Comparison of ENCODE assay signal across 17 mouse cellular contexts in the genomic region with DNA sequence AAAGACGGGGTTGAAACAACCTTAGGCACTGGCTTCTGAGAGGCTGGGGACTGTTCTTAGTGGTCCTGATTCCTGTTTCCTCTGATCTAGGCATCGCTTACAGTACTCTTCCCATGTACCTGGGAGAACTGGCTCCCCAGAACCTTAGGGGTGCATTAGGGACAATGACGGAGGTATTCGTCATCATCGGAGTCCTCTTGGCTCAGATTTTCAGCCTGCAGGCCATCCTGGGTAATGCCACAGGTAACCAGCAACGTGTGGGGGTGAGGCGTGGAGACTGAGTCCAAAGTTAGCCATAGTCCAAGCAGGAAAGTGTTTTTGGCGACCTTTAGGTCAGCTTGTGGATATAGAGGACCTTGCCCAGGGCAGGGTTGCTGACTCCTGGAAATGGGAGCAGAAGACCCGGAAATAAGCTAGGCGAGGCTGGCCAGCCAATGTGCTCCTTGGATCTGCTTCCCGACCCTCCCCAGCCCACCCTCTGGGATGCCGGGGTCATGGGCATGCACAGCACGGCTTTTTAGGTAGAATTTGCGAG. TPM values are rescaled to one million over a fixed set of nuclear protein-coding genes. Genes with fewer than 3 reads are reported as not detected.
"Had no signal": no experiment of that assay in that cellular context is flagged by ENCODE, and none has a peak within 500 bp of the region (broad histone marks: within the 10 kb centered on the region; RNA-seq: fewer than 3 reads in every experiment).

No protein-coding gene starts in this region.

- H3K27ac ChIP-seq: hindbrain, embryonic 15.5 days; kidney, embryonic 15.5 days; left cerebral cortex, adult 2 months; limb, embryonic 10.5 days; liver, embryonic 15.5 days; lung, embryonic 15.5 days; macrophage; midbrain, embryonic 12.5 days had no signal

- DNase-seq: lung, postnatal 14 days; right cerebral cortex, postnatal 14 days; thymus, postnatal 4 days had no signal

- H3K4me3 ChIP-seq: hindbrain, embryonic 15.5 days; kidney, embryonic 15.5 days; left cerebral cortex, adult 2 months; limb, embryonic 10.5 days; liver, embryonic 15.5 days; lung, embryonic 15.5 days; megakaryocyte, embryonic 14.5 days; midbrain, embryonic 12.5 days had no signal

- H3K9ac ChIP-seq: hindbrain, embryonic 15.5 days; kidney, embryonic 15.5 days; liver, embryonic 15.5 days; lung, embryonic 15.5 days; midbrain, embryonic 12.5 days had no signal

- H3K4me2 ChIP-seq: hindbrain, embryonic 15.5 days; kidney, embryonic 15.5 days; liver, embryonic 15.5 days; lung, embryonic 15.5 days; midbrain, embryonic 12.5 days had no signal

- H3K36me3 ChIP-seq: hindbrain, embryonic 15.5 days; kidney, embryonic 15.5 days; limb, embryonic 10.5 days; liver, embryonic 15.5 days; lung, embryonic 15.5 days; midbrain, embryonic 12.5 days had no signal

- ATAC-seq: midbrain, embryonic 16.5 days had no signal

- H3K9me3 ChIP-seq: hindbrain, embryonic 15.5 days; kidney, embryonic 15.5 days; limb, embryonic 10.5 days; liver, embryonic 15.5 days; lung, embryonic 15.5 days; midbrain, embryonic 12.5 days had no signal

- H3K27me3 ChIP-seq: hindbrain, embryonic 15.5 days; kidney, embryonic 15.5 days; liver, embryonic 15.5 days; lung, embryonic 15.5 days had no signal

- H3K4me1 ChIP-seq: hindbrain, embryonic 15.5 days; kidney, embryonic 15.5 days; lung, embryonic 15.5 days; midbrain, embryonic 12.5 days had no signal

RNA-seq across cellular contexts. Expression of a gene that starts 8.6 kb away (rescaled TPM):
- polyA plus RNA-seq: hindbrain, embryonic 15.5 days; kidney, embryonic 15.5 days; limb, embryonic 10.5 days; limb, embryonic 14.5 days; lung, embryonic 15.5 days; macrophage; midbrain, embryonic 12.5 days; midbrain, embryonic 16.5 days; neural tube, embryonic 14.5 days; thymus, postnatal 0 days had no signal

RNA-seq across cellular contexts. Expression of a gene that starts 43.7 kb away (rescaled TPM):
- polyA plus RNA-seq: hindbrain, embryonic 15.5 days; kidney, embryonic 15.5 days; limb, embryonic 10.5 days; liver, embryonic 15.5 days; lung, embryonic 15.5 days; midbrain, embryonic 12.5 days; midbrain, embryonic 16.5 days; neural tube, embryonic 14.5 days; stomach, embryonic 16.5 days had no signal
